Mouse (Mus musculus): ENCODE measurements at regions not wholly inside any gene's neighbourhood (a gene's known extent, or its start where the extent isn't known, plus 50 kb on each side); places are given as distances from the start of the nearest gene placed in this dataset.

- TF ChIP-seq GATA1 (IDR thresholded peaks at IDR 0.05; ENCODE audit: borderline replicate concordance, low read length) (no peak), FLI1 (IDR thresholded peaks at IDR 0.05; ENCODE audit: low read length) (no peak)
Measured at GRCm38 (mm10) chr3:149226723-149227122, 236.4 kb upstream of the Adgrl2 start.

Measured in megakaryocyte, embryonic 14.5 days (primary cell).